Mouse (Mus musculus): Measurements from ENCODE around the gene Slc44a2.

Gene Slc44a2

DNA sequence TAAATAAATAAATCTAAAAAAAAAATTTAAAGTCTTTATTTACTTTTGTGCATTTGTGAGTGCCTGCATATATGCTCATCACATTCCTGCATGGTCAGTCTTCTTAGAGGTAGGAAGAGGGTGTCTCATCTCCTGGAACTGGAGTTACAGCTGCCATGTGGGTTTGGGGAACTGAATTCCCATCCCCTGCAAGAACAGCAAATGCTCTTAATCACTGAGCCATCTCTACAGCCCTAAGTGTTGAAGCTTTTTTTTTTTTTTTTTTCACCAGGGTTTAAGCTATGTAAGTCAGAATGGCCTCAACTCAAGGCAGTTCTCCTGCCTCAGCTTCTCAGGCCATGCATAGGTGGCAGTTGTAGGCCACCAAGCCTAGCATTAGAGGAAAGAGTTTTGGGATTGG is 14.2 kb downstream of the Slc44a2 start:
- no peak for DNase-seq

DNA sequence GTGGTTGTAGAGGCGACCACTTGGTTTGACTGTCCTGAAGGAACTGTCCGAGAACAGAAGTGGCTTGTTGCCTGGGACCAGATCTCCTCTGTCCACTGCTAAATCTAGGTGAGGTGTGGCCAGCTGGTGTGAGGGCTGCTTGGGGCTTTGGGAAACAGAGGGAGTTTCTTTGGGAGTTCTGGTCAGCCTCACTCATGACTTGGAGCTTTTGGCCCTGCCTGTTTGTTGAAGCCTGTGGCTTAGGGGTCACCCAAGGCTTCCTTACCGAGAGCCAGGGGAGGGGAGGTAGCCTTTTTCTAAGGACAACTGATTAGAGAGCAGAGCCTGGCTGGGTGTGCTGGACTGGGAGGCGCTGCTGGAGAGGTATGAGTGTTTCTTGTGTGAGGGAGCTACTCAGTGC is 14.9 kb downstream of the Slc44a2 start:
- no peak for DNase-seq

DNA sequence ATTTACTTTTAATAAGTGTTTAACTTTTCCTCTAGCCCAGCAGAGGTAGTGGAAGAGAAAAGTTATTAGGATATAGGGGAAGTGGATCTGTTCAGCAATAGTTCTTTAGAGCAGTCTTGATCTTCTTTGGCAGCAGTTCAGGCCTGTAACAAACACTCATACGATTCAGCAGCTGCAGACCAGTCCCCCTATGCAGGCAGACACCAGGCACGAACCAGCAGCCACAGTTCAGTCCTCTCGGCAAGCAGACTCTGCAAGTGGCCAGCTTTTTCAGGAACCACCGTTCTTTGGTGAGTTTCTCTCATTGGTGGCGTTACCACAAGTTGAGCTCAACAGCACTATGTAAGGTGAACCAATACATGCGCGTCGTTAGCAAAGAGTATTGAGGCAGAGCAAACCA is 16.0 kb downstream of the Slc44a2 start:
- DNase-seq, result no peak

DNA sequence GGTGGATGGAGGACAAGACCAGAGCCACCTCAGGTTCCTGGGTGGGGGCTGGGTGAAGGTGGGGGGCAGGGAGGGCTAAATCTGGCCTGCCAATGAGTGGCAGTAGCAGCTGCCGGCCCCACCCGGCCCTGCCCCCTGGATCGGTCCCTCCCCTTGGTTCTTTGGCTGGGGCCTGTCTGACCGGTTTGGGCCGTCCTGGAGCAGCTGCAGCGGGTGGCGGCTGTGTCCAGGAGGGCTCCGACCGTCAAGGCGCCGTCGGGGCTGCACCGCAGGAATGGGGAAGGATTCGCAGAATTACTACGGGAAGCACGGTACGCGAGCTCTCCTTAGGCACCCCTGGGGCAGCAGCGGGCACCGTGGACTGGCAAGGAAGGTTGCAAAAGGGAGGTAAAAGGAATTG is 17.2 kb downstream of the Slc44a2 start:
- DNase-seq, result no peak

DNA sequence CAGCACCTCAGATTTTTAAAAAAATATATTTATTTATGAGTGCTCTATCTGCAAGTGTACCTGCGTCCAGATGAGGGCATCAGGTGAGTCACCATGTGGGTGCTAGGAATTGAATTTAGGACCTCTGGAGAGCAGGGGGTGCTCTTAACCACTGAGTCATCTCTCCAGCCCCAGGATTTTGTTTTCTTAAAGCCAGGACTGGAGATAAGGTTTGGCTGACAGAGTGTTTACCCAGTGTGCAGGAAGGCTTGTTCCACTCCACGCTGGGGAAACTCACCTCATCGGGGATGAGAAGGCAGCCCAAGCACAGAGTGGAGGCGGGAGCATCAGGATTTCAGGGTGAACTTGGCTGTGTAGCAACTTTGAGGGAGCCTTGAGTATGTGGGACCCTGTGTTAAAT is 19.9 kb downstream of the Slc44a2 start:
- no peak for DNase-seq

DNA sequence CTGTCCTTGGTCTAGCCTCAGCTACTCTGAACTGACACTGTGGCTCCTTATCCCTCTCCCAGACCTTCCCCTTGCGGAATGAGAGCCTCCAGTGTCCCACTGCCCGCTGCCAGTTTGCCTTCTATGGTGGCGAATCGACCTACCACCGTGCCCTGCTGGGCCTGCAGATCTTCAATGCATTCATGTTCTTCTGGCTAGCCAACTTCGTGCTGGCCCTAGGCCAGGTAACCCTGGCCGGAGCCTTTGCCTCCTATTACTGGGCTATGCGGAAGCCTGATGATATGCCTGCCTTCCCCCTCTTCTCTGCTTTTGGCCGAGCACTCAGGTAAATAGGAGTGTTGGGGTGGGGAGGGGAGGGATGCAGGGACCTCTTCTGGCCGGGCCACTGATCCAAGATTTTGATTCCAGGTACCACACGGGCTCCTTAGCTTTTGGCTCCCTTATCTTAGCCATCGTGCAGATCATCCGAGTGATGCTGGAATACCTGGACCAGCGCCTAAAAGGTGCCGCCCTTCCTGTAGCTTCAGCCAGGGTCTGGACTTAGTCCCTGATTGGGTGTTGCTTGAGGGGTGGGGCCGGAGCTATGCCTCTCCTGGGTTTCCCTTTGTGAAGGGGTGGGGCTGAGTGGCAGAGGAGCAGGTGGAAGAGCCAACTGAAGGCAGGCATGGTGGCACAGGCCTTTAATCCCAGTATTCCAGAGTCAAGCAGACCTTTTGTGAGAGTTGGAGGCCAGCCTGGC is 26.3 kb downstream of the Slc44a2 start:
- peak; percentile 67 to 72 for DNase-seq

DNA sequence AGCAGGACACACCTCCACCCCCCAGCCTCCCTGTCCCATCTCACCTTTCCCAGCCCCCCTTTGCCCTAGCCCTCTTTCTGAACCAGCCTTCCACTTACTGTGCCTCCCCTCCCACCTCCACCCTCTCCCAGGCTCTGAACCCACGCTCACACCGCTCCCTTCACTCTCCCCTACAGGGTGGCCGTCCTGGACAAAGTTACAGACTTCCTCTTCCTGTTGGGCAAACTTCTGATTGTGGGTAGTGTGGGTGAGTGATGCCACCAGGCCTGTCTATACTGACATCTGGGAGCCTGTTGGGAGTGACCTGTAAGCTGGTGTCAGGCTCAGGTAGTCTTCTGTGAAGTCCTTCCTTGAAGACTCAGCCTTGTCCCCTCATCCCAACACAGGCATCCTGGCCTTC is 27.7 kb downstream of the Slc44a2 start:
- no peak for DNase-seq

DNA sequence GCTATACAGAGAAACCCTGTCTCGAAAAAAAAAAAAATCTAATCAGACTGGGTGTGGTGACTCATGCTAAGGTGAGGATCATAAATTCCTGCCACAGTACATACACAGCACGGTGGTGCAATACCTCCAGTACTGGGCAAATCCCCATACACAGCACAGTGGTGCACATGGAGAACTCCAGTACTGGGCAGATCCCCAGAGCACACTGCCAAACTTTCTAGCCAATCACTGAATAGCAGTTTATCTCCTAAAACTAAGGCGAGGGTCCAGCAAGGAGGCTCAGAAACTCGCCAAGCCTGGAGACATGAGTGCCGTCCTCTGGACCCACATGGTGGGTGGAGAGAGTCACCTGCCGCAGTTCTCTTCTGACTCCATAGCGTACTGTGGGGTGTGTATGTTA is 30.7 kb downstream of the Slc44a2 start:
- DNase-seq, result no peak

DNA sequence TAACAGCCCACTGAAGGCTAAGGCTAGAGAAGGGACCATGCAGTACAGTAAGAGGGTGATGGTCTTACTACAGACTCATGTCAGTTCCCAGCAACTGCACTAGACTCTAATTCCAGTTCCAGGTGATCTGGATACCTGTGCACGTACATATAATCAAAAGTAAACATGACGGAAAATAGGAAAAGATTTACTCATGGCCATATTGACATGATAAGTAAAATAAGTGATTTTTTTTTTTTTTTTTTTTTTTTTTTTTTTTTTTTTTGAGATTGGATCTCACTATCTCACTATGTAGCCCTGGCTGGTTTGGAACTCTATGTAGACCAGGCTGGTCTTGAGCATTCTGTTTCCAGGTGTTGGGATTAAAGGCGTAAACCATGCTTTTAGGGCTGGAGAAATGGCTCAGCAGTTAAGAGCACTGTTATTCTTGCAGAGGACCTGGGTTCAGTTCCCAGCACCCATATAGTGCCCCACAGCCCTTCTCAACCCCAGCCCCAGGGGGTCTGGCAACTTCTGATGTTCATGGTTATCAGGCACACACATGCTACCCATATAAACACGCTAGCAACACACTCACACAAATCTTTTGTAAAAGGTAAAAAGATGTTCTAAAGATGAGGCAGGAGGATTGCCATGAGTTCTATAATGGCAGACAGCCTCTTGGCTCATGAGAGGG is 31.3 kb downstream of the Slc44a2 start:
- no peak for DNase-seq

DNA sequence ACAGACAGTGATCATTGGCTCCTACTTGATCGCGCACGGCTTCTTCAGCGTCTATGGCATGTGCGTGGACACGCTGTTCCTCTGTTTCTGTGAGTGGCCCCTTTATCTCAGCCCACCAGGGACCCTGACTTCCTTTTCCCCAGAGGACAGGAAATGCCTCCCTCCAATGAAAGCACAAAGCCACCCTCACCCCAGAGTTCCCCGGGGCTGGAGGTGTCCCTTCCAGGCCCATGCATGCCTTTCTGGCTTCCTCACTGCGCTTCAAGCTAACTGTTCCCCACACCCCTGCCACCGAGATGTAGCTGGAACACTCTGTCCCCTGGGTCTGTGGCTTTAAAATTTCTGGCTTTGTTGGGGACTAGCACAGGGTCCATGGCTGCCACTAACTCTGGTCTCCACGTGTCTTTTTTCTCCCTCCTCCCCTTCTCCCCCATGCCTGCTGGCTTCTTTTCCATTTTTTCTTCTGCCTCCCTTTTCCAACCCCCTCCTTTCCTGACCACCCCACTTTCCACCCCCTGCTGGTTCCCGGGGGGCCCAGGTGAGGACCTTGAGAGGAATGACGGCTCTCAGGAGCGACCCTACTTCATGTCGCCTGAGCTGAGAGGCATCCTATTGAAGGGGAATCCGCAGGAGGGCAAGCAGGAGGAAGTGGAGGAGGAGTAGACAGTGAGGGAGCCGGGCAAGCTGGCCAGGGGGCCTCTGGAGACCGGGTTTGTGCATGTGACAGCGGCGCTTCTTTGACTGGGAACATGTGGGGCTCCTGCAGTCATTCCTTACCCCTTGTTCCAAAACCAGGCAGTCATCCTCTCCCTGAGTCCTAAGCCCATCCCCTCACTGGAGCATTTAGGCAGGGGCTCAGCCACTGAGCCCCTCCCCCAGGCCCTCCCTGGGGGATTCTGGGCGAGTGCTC is 32.2 kb downstream of the Slc44a2 start:
- no peak for DNase-seq

DNA sequence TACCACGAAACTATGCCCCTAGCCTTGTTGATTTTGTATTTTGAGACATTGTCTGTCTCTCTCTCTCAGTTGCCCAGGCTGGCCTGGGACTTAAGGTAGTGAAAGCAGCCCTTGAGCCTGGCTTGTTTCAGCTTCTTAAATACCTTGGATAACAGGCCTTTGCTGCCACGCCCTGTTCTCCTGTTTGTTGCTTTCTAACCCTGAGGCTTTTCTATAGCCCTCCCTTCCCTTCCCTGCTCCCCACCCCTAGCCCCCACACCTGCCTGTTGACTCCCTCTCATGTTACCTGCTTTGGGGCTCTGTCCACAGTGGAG is 32.8 kb downstream of the Slc44a2 start:
- no peak for DNase-seq

DNA sequence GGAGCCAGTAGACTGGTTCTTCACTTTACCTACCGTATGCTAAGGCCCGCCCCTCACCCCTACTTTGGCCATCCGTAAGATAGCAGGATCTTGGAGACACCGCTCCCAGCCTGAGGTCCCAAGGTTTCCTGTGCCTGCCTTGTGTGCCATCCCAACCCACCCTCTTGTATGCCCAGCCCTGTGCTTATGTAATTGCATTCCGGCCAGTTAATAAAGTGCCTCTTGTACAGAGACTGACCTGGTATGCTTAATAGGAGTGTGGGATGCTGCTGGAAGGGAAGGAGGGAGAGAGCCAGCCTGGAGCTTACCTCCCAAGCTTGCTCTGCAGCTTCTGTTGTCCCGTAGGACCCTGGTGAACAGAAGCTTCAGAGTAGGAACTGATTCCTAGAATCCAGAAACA is 34.3 kb downstream of the Slc44a2 start:
- DNase-seq, result no peak

DNA sequence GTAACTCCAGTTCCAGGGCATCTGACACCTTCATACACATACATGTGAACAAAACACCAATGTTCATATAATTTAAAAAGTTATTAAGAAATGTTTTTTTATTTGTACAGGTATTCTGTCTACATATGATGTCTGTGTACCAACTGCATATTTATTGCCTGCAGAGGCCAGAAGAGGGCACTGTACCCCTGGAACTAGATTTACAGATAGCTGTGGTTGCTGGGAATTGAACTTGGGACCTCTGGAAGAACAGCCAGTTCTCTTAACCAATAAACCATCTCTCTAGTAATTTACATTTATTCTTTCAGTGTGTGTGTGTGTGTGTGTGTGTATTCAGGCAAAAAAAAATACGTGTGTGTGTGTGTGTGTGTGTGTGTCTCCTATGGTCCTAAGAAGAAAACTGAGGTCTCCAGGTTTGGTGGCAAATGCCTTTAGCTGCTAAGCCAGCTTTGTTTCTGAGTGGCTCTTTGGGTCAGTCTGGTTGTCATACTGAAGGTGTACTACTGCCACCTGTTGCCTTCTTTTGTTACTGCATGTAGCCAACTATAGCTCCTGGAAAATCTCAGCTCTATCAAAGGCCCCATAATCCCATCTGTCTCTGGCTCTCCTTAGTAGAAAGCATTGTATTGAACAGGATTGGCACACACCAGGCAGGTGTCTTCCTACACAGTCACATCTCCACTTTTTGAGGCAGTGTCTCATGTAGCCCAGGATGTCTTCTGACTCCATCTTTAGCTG is 36.7 kb downstream of the Slc44a2 start:
- peak; percentile 59 to 85 for DNase-seq

DNA sequence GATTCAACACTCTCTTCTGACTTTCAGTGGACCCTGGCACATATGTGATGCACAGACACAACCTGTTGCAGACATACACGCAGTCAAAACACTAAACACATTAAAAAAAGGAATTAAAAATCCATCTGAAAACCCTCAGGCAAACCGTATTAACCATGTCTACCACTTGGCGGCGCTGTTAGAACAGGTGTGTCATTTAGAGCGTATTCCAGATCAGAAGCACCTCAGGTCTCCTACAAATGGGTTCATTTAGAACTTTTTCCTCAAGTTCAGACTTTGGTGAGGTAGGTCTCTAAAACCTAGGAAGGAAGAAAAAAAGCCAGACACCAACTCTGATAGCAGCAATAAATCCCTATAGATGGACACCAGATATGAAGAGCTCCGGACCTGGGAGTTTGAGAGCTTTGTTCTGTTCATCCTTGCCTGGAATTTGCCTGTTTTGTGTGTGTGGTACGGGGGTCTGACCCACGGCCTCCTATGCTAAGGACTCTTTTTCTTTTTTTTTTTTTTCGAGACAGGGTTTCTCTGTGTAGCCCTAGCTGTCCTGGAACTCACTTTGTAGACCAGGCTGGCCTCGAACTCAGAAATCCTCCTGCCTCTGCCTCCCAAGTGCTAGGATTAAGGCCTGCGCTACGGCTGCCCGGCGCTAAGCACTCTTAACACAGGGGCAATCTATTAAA is 46.2 kb downstream of the Slc44a2 start:
- DNase-seq, result peak; percentile 69 to 80

DNA sequence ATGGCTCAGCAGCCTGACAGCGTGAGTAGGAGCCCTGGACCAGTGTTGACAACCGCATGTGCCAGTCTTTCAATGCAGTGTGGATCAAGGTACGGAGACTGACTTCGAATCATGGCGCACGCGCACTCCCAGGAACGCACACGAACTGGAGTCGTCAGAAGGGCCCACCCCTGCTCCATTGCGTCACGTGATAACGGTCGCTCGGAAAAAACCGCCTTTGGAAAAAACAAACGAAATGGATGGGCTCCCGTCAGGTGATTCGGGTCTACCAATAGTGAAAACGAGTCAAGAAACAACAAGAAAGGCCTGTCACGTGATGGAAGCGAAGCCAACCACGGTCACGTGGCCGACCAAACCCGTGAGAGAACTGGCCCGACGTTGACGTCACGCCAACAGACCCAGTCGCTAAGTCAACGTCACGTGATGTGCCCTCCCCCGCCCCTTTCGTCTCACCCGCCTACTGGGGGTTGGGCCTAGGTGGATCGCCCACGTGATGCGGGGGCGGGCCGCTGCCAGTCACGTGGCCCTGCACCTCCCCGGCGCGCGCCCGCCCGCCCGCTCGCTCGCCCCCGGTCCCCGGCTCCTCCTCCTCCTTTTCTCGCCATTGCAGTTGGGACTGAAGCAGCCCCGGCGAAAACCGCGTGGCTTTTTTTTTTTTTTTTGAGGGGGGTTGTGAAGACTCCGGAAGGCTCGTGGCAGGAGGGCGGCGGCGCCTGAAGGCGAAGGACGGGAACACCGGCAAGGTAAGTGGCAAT is 47.0 kb downstream of the Slc44a2 start, which contains the start of gene Ilf3:
TSS of gene Ilf3 (plus strand) at position 515 of the 755 bp plus-strand sequence.
- peak; percentile 100 for DNase-seq

DNA sequence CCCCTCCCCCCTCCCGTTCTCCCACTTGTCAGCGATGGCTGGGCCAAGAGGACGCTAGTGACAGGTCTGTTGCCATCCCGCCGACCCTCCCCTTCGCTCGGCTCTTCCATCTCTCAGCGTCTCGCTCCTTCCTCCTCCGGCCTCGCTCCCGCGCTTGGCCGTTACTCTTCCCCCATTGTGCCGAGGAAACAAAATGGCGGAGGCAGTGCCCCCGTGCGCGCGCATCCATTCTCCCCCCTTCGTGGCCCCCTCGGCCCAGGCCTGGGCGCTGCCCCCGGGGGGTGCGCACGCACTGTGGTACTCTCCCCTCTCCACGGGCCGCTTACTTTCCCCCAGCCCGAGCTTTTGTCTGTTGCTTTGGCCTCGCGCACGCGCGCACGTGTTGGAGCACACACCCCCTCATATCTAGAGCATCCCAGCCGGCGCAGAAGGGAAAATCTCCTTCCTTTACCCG is 47.7 kb downstream of the Slc44a2 start:
- peak; percentile 53 to 59 for DNase-seq

DNA sequence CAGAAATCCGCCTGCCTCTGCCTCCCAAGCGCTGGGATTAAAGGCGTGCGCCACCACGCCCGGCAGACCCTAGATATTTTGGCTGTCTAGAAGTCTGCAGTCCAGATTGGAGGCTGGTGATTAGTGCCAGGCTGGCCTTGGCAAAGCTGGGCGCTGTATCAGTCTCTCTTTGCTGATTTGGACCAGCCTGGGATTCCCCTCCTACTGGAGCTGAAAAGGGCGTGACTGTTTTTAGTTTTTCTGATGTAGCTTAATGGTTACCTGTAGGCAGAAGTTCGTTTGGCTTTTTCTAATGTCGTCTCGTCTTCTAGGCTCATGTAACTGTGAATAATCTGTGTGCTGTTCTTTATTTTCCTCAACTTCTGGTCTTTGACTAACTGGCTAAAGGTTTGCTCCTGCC is 48.6 kb downstream of the Slc44a2 start:
- DNase-seq, result no peak

DNA sequence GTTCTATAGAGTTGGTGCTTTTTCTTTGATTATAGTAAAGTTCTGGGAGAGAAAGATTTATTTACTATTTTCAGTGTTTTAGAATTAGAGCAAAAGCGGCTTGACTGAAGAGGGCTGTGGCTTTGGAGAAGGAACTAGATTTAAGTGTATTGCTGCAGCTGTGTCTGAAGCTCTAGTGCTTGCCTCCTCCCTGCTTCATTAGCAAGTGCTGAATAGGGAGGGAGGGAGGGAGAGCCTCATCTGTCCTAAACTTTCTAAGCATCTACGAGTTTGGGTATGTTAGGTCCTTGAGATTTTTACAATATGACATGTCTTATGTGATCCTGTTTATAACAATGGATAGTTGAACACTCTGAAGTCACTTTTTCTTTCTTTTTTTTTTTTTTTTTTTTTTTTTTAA is 50.4 kb downstream of the Slc44a2 start:
- no peak for DNase-seq

DNA sequence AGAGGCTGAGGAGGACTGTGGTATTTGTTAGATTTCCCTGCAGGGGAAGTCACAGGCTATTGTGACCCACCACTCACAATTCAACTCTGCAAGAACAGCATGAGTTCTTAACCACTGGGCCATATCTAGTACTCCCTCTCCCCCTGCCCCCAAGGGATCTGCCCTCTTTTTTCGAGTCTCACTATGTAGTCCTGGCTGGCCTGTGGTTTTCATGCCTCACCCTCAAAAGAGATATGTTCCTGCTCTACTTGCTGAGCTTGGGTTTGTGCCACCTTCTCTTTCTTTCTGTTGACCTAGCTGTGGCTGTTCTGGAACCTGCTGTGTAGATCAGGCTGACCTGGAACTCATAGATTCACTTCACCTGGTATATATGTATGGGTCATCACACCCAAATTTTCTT is 52.0 kb downstream of the Slc44a2 start:
- no peak for DNase-seq

DNA sequence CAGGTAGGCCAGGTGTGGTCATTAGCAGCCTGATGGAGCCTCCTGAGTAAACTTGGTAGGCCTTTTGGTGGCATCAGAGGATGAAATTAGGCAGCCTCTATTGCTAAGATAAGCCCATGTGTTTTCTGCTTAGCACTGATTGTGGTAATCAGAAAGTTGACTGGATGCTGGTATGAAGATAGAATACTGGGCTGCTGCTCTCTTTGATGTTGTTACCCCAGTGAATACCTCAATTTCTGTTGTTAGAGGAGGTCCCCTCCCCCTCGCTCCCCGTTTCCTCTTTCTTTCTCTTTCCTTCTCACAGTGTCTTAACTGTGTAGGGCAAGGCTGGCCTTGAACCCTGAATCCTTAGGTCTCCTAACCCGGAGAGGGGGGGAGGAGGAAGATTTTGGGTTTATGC is 58.7 kb downstream of the Slc44a2 start:
- DNase-seq, result no peak

DNA sequence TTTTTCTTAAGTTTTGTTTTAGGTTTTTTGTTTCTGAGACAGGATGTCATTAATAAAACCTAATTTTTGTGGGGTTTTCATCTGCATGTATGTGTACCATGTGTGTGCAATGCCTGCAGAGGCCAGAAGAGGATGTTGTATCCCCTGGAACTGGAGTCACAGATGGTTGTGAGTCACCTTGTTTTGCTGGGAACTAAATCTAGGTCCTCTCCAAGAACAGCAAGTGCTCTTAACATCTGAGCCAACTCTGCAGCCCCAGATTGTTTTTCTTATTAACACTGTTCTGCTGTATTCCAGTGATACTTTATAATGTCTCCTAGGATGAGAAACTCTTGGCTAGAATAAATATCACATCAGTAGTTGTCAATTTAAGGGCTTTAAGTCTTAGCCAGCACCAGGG is 60.4 kb downstream of the Slc44a2 start:
- no peak for DNase-seq

DNA sequence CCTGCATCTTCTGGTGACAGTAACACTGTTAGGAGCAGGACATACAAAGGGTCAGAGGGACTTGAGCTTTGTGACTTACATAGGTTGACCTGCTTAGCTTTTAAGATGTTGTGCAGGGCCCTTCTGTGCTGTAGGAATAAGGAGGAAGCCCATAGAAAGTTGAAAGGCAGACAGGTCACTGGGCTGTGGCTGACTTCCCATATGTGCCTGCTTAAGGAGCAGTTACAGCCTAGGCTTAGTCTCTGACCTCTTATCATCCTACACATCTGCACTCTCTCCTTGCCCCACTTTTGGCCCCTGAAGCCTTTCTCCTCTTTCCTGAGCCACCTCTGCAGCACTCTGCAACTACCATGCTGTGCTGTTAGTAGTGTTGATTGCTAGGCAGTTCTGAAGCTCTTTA is 63.5 kb downstream of the Slc44a2 start:
- DNase-seq, result no peak
